Mouse (Mus musculus): ENCODE measurements around the gene Ifnb1. TPM values are rescaled to one million over a fixed set of nuclear protein-coding genes. Genes with fewer than 3 reads are reported as not detected.

Ifnb1 gene
- polyA plus RNA-seq, 1 experiment from 2014 or later: not detected

DNA sequence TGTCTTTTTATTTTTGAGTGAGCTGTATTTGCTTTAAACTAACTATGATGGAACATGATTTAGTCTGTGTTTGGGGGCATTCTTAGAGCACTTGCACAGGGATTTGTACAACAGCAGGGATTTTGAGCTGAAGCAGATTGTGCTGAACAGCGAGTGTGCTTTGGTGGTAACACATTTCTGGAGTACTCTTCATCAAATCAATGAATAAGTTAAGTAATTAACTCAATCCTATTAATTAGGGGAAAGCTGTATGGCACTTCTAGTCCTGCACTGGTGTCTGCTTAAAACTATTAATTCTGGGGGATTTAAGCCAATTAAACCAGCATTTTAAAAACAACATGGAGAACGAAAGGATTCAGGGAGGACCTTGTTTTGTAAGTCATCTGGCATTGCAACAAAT, 4.6 kb downstream of the Ifnb1 start:
- 84% methylated on average over 2 of the region's 2 CpGs for WGBS
- H3K27ac ChIP-seq (replicated peaks; ENCODE audit: low read depth, low read length): no peak overlapping the region
- H3K9ac ChIP-seq (ENCODE audit: low read depth, low read length): no peak overlapping the region
- H3K9me3 ChIP-seq (ENCODE audit: control insufficient read depth, low read length): no peaks in the 10 kb centered on the region
- no peaks in the 10 kb centered on the region for H3K27me3 ChIP-seq (replicated peaks; ENCODE audit: control insufficient read depth, insufficient read depth, low read length)
- no peaks in the 10 kb centered on the region for H3K36me3 ChIP-seq (ENCODE audit: control insufficient read depth, insufficient read depth, low read length)
- no peak overlapping the region for H3K4me2 ChIP-seq (ENCODE audit: low read depth, low read length)
- no peaks in the 10 kb centered on the region for H3K4me1 ChIP-seq (ENCODE audit: control insufficient read depth, insufficient read depth, low read length)
- no peak overlapping the region for H3K4me3 ChIP-seq (ENCODE audit: low read depth, low read length)
- no peak for DNase-seq (ENCODE audit: low spot score)
- ATAC-seq (ENCODE audit: low read depth): no peak

- peak; percentile 72 for DNase-seq (ENCODE audit: low spot score)
- peak; percentile 50 for ATAC-seq (ENCODE audit: low read depth)
These were observed 6.8 kb downstream of the Ifnb1 start for GRCm38 (mm10) chr4:88515711-88516211.

GRCm38 (mm10) chr4:88515250-88515649, 7.3 kb downstream of the Ifnb1 start:
- no peak overlapping the region for H3K4me2 ChIP-seq (ENCODE audit: low read depth, low read length)
- H3K4me1 ChIP-seq (ENCODE audit: control insufficient read depth, insufficient read depth, low read length): no peaks in the 10 kb centered on the region
- ATAC-seq (ENCODE audit: low read depth) (no peak), DNase-seq (ENCODE audit: low spot score) (no peak)
- H3K9ac ChIP-seq (ENCODE audit: low read depth, low read length): no peak overlapping the region
- H3K27ac ChIP-seq (replicated peaks; ENCODE audit: low read depth, low read length): no peak overlapping the region; the same call in 1 of the 2 replicates
- H3K36me3 ChIP-seq (ENCODE audit: control insufficient read depth, insufficient read depth, low read length): no peaks in the 10 kb centered on the region
- no peaks in the 10 kb centered on the region for H3K27me3 ChIP-seq (replicated peaks; ENCODE audit: control insufficient read depth, insufficient read depth, low read length)
- 32% methylated on average over 2 of the region's 2 CpGs for WGBS
- no peak overlapping the region for H3K4me3 ChIP-seq (ENCODE audit: low read depth, low read length)
- no peaks in the 10 kb centered on the region for H3K9me3 ChIP-seq (ENCODE audit: control insufficient read depth, low read length)

More at GRCm38 (mm10) chr4:88515711-88516211, 6.8 kb downstream of the Ifnb1 start:
- H3K4me1 ChIP-seq (ENCODE audit: control insufficient read depth, insufficient read depth, low read length): no peaks in the 10 kb centered on the region
- no peak overlapping the region for H3K4me3 ChIP-seq (ENCODE audit: low read depth, low read length)
- no peaks in the 10 kb centered on the region for H3K36me3 ChIP-seq (ENCODE audit: control insufficient read depth, insufficient read depth, low read length)
- no peak overlapping the region for H3K9ac ChIP-seq (ENCODE audit: low read depth, low read length)
- H3K27me3 ChIP-seq (replicated peaks; ENCODE audit: control insufficient read depth, insufficient read depth, low read length): no peaks in the 10 kb centered on the region
- H3K4me2 ChIP-seq (ENCODE audit: low read depth, low read length): no peak overlapping the region
- 31% methylated on average over 4 of the region's 4 CpGs for WGBS
- no peaks in the 10 kb centered on the region for H3K9me3 ChIP-seq (ENCODE audit: control insufficient read depth, low read length)
- no peak overlapping the region; the same call in 1 of the 2 replicates for H3K27ac ChIP-seq (replicated peaks; ENCODE audit: low read depth, low read length)

DNA sequence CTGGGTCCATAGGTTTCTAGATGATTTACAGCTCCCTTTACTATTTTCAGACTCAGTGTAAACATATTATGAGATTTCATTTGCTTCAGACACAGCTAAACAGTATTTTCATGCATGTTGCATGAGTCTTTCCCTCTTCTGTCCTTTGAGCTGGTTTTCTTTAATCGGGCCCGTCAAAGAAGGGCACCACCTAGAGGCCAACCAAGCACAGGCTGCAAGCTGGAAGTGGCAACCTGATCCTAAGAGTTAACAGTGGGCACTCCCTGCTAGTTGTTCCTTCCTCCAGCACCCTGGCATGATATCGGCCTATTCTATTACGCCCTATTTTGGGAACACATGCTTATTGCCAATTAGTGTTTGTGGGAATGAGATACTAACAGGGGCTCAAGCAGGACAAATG, 8.2 kb downstream of the Ifnb1 start:
- DNase-seq (ENCODE audit: low spot score): peak; percentile 57
- Histone ChIP-seq H3K4me1 (ENCODE audit: control insufficient read depth, insufficient read depth, low read length) (no peaks in the 10 kb centered on the region), H3K9ac (ENCODE audit: low read depth, low read length) (no peak overlapping the region), H3K27ac (replicated peaks; ENCODE audit: low read depth, low read length) (no peak overlapping the region), H3K9me3 (ENCODE audit: control insufficient read depth, low read length) (no peaks in the 10 kb centered on the region), H3K4me3 (ENCODE audit: low read depth, low read length) (no peak overlapping the region), H3K36me3 (ENCODE audit: control insufficient read depth, insufficient read depth, low read length) (no peaks in the 10 kb centered on the region), H3K4me2 (ENCODE audit: low read depth, low read length) (no peak overlapping the region), H3K27me3 (replicated peaks; ENCODE audit: control insufficient read depth, insufficient read depth, low read length) (no peaks in the 10 kb centered on the region)
- ATAC-seq (ENCODE audit: low read depth): peak; percentile 44; the same call in 1 of the 2 replicates
- WGBS: 35% methylated on average over 4 of the region's 4 CpGs

GRCm38 (mm10) chr4:88513743-88514142, 8.8 kb downstream of the Ifnb1 start:
- no peaks in the 10 kb centered on the region for H3K4me1 ChIP-seq (ENCODE audit: control insufficient read depth, insufficient read depth, low read length)
- no peaks in the 10 kb centered on the region for H3K9me3 ChIP-seq (ENCODE audit: control insufficient read depth, low read length)
- H3K4me3 ChIP-seq (ENCODE audit: low read depth, low read length): no peak overlapping the region
- no peaks in the 10 kb centered on the region for H3K36me3 ChIP-seq (ENCODE audit: control insufficient read depth, insufficient read depth, low read length)
- 91% methylated on average over 4 of the region's 4 CpGs for WGBS
- no peak overlapping the region for H3K27ac ChIP-seq (replicated peaks; ENCODE audit: low read depth, low read length)
- ATAC-seq (ENCODE audit: low read depth) (no peak), DNase-seq (ENCODE audit: low spot score) (no peak)
- no peaks in the 10 kb centered on the region for H3K27me3 ChIP-seq (replicated peaks; ENCODE audit: control insufficient read depth, insufficient read depth, low read length)
- no peak overlapping the region for H3K9ac ChIP-seq (ENCODE audit: low read depth, low read length)
- no peak overlapping the region for H3K4me2 ChIP-seq (ENCODE audit: low read depth, low read length)

GRCm38 (mm10) chr4:88503753-88504152, 18.8 kb downstream of the Ifnb1 start:
- peak overlapping the region; percentile 78 for H3K27ac ChIP-seq (replicated peaks; ENCODE audit: low read depth, low read length)

DNA sequence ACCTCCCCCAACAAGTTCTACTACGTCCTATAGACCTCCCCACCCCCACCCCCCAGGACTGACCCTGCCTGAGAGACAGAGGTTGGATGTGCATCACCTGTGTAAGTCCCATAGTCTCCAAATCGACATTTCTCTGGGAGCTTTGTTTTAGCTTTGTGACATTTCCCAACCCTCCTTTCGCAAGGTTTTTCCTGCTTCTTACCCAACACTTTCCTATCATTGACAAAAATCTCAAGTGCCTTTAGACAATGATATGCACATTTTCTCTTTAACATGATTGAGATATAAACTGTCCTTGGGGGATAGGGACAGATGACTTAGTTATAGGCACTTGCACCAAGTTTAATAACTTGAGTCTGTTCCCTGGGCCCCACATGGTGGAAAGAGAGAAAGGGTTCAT, 21.3 kb downstream of the Ifnb1 start:
- Histone ChIP-seq H3K27ac (replicated peaks; ENCODE audit: low read depth, low read length) (no peak overlapping the region), H3K9me3 (ENCODE audit: control insufficient read depth, low read length) (no peaks in the 10 kb centered on the region), H3K9ac (ENCODE audit: low read depth, low read length) (no peak overlapping the region), H3K4me3 (ENCODE audit: low read depth, low read length) (no peak overlapping the region), H3K27me3 (replicated peaks; ENCODE audit: control insufficient read depth, insufficient read depth, low read length) (no peaks in the 10 kb centered on the region), H3K4me1 (ENCODE audit: control insufficient read depth, insufficient read depth, low read length) (peaks cover 7% of the 10 kb centered on the region; the same call in 1 of the 2 replicates), H3K36me3 (ENCODE audit: control insufficient read depth, insufficient read depth, low read length) (no peaks in the 10 kb centered on the region), H3K4me2 (ENCODE audit: low read depth, low read length) (no peak overlapping the region)
- 71% methylated on average over 3 of the region's 3 CpGs for WGBS
- ATAC-seq (ENCODE audit: low read depth) (no peak), DNase-seq (ENCODE audit: low spot score) (no peak)

More at GRCm38 (mm10) chr4:88503753-88504152, 18.8 kb downstream of the Ifnb1 start:
- ATAC-seq (ENCODE audit: low read depth) (peak; percentile 84), DNase-seq (ENCODE audit: low spot score) (peak; percentile 93)
- H3K9ac ChIP-seq (ENCODE audit: low read depth, low read length): no peak overlapping the region
- no peaks in the 10 kb centered on the region for H3K27me3 ChIP-seq (replicated peaks; ENCODE audit: control insufficient read depth, insufficient read depth, low read length)
- H3K4me2 ChIP-seq (ENCODE audit: low read depth, low read length): no peak overlapping the region
- no peaks in the 10 kb centered on the region for H3K9me3 ChIP-seq (ENCODE audit: control insufficient read depth, low read length)
- peaks cover 7% of the 10 kb centered on the region; the same call in 1 of the 2 replicates for H3K4me1 ChIP-seq (ENCODE audit: control insufficient read depth, insufficient read depth, low read length)
- no peak overlapping the region for H3K4me3 ChIP-seq (ENCODE audit: low read depth, low read length)
- H3K36me3 ChIP-seq (ENCODE audit: control insufficient read depth, insufficient read depth, low read length): no peaks in the 10 kb centered on the region
- 15% methylated on average over 4 of the region's 4 CpGs for WGBS

- H3K4me3 ChIP-seq (ENCODE audit: low read depth, low read length): no peak overlapping the region
- DNase-seq (ENCODE audit: low spot score): no peak
- WGBS: 67% methylated on average over 6 of the region's 6 CpGs
- no peak for ATAC-seq (ENCODE audit: low read depth)
- no peak overlapping the region for H3K27ac ChIP-seq (replicated peaks; ENCODE audit: low read depth, low read length)
- no peaks in the 10 kb centered on the region for H3K27me3 ChIP-seq (replicated peaks; ENCODE audit: control insufficient read depth, insufficient read depth, low read length)
- H3K9ac ChIP-seq (ENCODE audit: low read depth, low read length): no peak overlapping the region
- no peaks in the 10 kb centered on the region for H3K9me3 ChIP-seq (ENCODE audit: control insufficient read depth, low read length)
- no peak overlapping the region for H3K4me2 ChIP-seq (ENCODE audit: low read depth, low read length)
- H3K36me3 ChIP-seq (ENCODE audit: control insufficient read depth, insufficient read depth, low read length): no peaks in the 10 kb centered on the region
- no peaks in the 10 kb centered on the region for H3K4me1 ChIP-seq (ENCODE audit: control insufficient read depth, insufficient read depth, low read length)
These were observed 26.1 kb downstream of the Ifnb1 start for GRCm38 (mm10) chr4:88496321-88497018.

DNA sequence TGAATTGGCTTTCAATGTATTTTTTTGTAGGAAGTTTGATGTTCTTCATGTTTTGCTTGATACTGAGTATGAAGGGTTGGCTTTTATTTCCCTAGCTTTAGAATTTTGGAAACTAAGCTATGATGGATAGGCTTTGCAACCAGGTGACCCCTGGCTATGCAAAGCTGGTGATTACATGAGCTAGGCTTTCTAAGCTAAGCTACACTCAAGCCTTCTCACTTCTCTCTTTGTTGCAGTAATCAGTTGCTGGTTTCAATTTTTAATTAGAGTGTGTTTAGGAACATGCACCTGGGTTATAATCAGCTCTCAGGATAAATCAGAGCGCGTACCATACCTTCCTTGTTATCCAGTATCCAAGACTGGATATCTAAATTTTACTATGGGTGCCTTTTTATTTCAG, 33.0 kb downstream of the Ifnb1 start:
- no peak for DNase-seq (ENCODE audit: low spot score)
- Histone ChIP-seq H3K9me3 (ENCODE audit: control insufficient read depth, low read length) (no peaks in the 10 kb centered on the region), H3K36me3 (ENCODE audit: control insufficient read depth, insufficient read depth, low read length) (no peaks in the 10 kb centered on the region), H3K4me1 (ENCODE audit: control insufficient read depth, insufficient read depth, low read length) (no peaks in the 10 kb centered on the region), H3K27ac (replicated peaks; ENCODE audit: low read depth, low read length) (no peak overlapping the region), H3K4me2 (ENCODE audit: low read depth, low read length) (no peak overlapping the region), H3K27me3 (replicated peaks; ENCODE audit: control insufficient read depth, insufficient read depth, low read length) (no peaks in the 10 kb centered on the region), H3K9ac (ENCODE audit: low read depth, low read length) (no peak overlapping the region), H3K4me3 (ENCODE audit: low read depth, low read length) (no peak overlapping the region)
- 94% methylated on average over 2 of the region's 2 CpGs for WGBS
- ATAC-seq (ENCODE audit: low read depth): no peak
